Comparison of ENCODE assay signal across 8 mouse cellular contexts in the genomic region with DNA sequence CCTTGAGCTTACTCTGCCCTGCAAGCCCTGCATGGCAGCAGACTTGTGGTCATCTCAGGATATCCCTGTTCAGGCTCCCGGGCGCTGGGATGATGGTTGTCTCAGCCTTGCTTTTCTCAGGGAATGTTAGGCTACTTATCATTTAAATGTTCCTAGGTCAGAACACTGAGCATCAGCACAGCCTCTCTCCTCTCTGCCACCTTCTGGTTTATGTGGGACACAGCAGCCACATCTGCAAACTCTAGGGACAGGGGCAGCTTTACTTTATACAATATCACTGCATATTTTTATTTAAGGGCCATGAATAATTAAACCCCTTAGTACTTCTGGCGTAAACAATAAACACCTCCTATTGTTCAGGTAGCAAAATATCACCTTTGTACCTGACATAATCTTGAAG.
DNase-seq lines count a peak whose midpoint lies in the region; ATAC-seq and TF ChIP-seq lines count a peak whose summit lies in the region.
"Had no signal": no experiment of that assay in that cellular context is flagged by ENCODE, and none has a peak within 500 bp of the region (broad histone marks: within the 10 kb centered on the region; RNA-seq: fewer than 3 reads in every experiment).

No protein-coding gene starts in this region.

- 0 out of 2 replicates have a peak, but pooled peaks have one; percentile 43 for ATAC-seq in hindbrain, embryonic 13.5 days (ENCODE audit: low FRiP score)
- ATAC-seq in midbrain, embryonic 16.5 days: peak; percentile 72

- DNase-seq in layer of hippocampus, adult 2 months (ENCODE audit: low spot score in 2 of 2): peak in 1 of 2 experiments; percentile 24
- no peak for DNase-seq in layer of hippocampus, adult 8-10 months (ENCODE audit: low spot score in 2 of 2)
- DNase-seq in ES-E14 (ENCODE audit: low read depth, low spot score): no peak
- DNase-seq in adrenal gland, postnatal 25 days: peak; percentile 9
- no peak for DNase-seq in spleen, adult 12 weeks (ENCODE audit: low spot score)

- H3K9me3 ChIP-seq in ES-E14 (ENCODE audit: control insufficient read depth, insufficient read depth, low read depth, low read length): no peaks in the 10 kb centered on the region
- H3K9me3 ChIP-seq in hindbrain, embryonic 13.5 days: no peaks in the 10 kb centered on the region
- H3K9me3 ChIP-seq in midbrain, embryonic 16.5 days (replicated peaks; ENCODE audit: control insufficient read depth, low read length, poor library complexity, severe bottlenecking): no peaks in the 10 kb centered on the region
- H3K9me3 ChIP-seq: embryonic facial prominence, embryonic 15.5 days had no signal

- no peak overlapping the region for H3K4me3 ChIP-seq in layer of hippocampus, adult 2 months
- no peak overlapping the region for H3K4me3 ChIP-seq in ES-E14 (ENCODE audit: insufficient read depth in 1 of 2, low read depth in 1 of 2, low read length in 2 of 2, poor library complexity in 1 of 2, severe bottlenecking in 1 of 2)
- H3K4me3 ChIP-seq in hindbrain, embryonic 13.5 days: no peak overlapping the region
- H3K4me3 ChIP-seq in midbrain, embryonic 16.5 days (ENCODE audit: low read depth, low read length): no peak overlapping the region
- H3K4me3 ChIP-seq: embryonic facial prominence, embryonic 15.5 days had no signal

- peak; percentile 85 for TF ChIP-seq CTCF in layer of hippocampus, adult 2 months (conservative IDR thresholded peaks at IDR 0.05)

- WGBS in hindbrain, embryonic 13.5 days: 65% methylated on average over 3 of the region's 3 CpGs
- 64% methylated on average over 3 of the region's 3 CpGs for WGBS in midbrain, embryonic 16.5 days

- H3K27me3 ChIP-seq in hindbrain, embryonic 13.5 days: no peaks in the 10 kb centered on the region
- no peaks in the 10 kb centered on the region for H3K27me3 ChIP-seq in midbrain, embryonic 16.5 days (ENCODE audit: control insufficient read depth, insufficient read depth, low read depth, low read length)
- H3K27me3 ChIP-seq: embryonic facial prominence, embryonic 15.5 days had no signal

- H3K9ac ChIP-seq in ES-E14 (ENCODE audit: insufficient read depth, low read depth, low read length, poor library complexity, severe bottlenecking): no peak overlapping the region
- H3K9ac ChIP-seq in hindbrain, embryonic 13.5 days: no peak overlapping the region
- no peak overlapping the region for H3K9ac ChIP-seq in midbrain, embryonic 16.5 days (ENCODE audit: low read depth, low read length)
- H3K9ac ChIP-seq: embryonic facial prominence, embryonic 15.5 days had no signal

- H3K27ac ChIP-seq in layer of hippocampus, adult 2 months: no peak overlapping the region
- H3K27ac ChIP-seq in ES-E14 (ENCODE audit: insufficient read depth, low read depth, low read length, poor library complexity, severe bottlenecking): no peak overlapping the region
- no peak overlapping the region for H3K27ac ChIP-seq in hindbrain, embryonic 13.5 days
- no peak overlapping the region for H3K27ac ChIP-seq in midbrain, embryonic 16.5 days (ENCODE audit: low read length)
- H3K27ac ChIP-seq: embryonic facial prominence, embryonic 15.5 days had no signal

- H3K4me2 ChIP-seq in hindbrain, embryonic 13.5 days: no peak overlapping the region
- no peak overlapping the region for H3K4me2 ChIP-seq in midbrain, embryonic 16.5 days (ENCODE audit: low read length)

- in situ Hi-C loops in ES-E14 (cut with MboI; ENCODE audit: low sequenced_read_pairs in 2 of 2, unreplicated experiment in 2 of 2): no loop called here

- no peaks in the 10 kb centered on the region for H3K36me3 ChIP-seq in ES-E14 (ENCODE audit: control insufficient read depth, insufficient read depth, low read length, poor library complexity, severe bottlenecking)
- H3K36me3 ChIP-seq in hindbrain, embryonic 13.5 days: no peaks in the 10 kb centered on the region
- H3K36me3 ChIP-seq in midbrain, embryonic 16.5 days (ENCODE audit: control insufficient read depth, insufficient read depth, low read length): no peaks in the 10 kb centered on the region
- H3K36me3 ChIP-seq: embryonic facial prominence, embryonic 15.5 days had no signal

- no peaks in the 10 kb centered on the region for H3K4me1 ChIP-seq in ES-E14 (ENCODE audit: control insufficient read depth in 2 of 2, insufficient read depth in 2 of 2, low read length in 2 of 2, poor library complexity in 1 of 2)
- peaks cover 3% of the 10 kb centered on the region; the same call in 1 of the 2 replicates for H3K4me1 ChIP-seq in hindbrain, embryonic 13.5 days (replicated peaks)
- H3K4me1 ChIP-seq in midbrain, embryonic 16.5 days (ENCODE audit: control insufficient read depth, insufficient read depth, low read length): peaks cover 3% of the 10 kb centered on the region; the same call in 1 of the 2 replicates
- H3K4me1 ChIP-seq: embryonic facial prominence, embryonic 15.5 days had no signal

TF ChIP-seq in ES-E14, 5 proteins besides CTCF, POLR2A, EP300 and RAD21:
- TF ChIP-seq CHD2 (IDR thresholded peaks at IDR 0.05; ENCODE audit: low read depth, low read length) (no peak), ZNF384 (IDR thresholded peaks at IDR 0.05; ENCODE audit: low read depth, low read length) (no peak), MAFK (IDR thresholded peaks at IDR 0.05; ENCODE audit: insufficient read depth, low read depth, low read length) (no peak), HCFC1 (IDR thresholded peaks at IDR 0.05; ENCODE audit: borderline replicate concordance, insufficient read depth, low read length) (no peak), ZC3H11A (IDR thresholded peaks at IDR 0.05; ENCODE audit: borderline replicate concordance, low read depth, low read length) (0 out of 2 replicates have a peak, but pooled peaks have one; percentile 21)
